Mouse (Mus musculus) CH12.LX (cell line): ENCODE data around the gene Med13. TPM values are rescaled to one million over a fixed set of nuclear protein-coding genes. Genes with fewer than 3 reads are reported as not detected.

Experiments
- DNase-seq: peaks from one replicate; pipeline ENCODE4 v3.0.0-alpha.2; 2013; ENCODE audit errors: extremely low read depth
- H3K27ac ChIP-seq: 2 replicates; pipeline ENCODE4 v1.5.1; 2012; ENCODE audit warnings: low read depth, mild to moderate bottlenecking, control low read depth, moderate library complexity; ENCODE audit not compliant: insufficient read depth
- H3K27me3 ChIP-seq: replicated peaks from 2 replicates; pipeline ENCODE3; 2012; ENCODE audit warnings: inconsistent platforms
- H3K36me3 ChIP-seq, 2 experiments: replicated peaks in 1 of 2; 2 replicates each; pipeline versions ENCODE3 to v1.6.1; 2012; ENCODE audit warnings: inconsistent platforms in 1 of 2, low read length in 1 of 2, mild to moderate bottlenecking in 1 of 2, mixed read lengths in 1 of 2, moderate library complexity in 1 of 2; ENCODE audit not compliant: control insufficient read depth in 1 of 2, insufficient read depth in 1 of 2
- H3K4me1 ChIP-seq, 2 experiments: 2 replicates each; pipeline ENCODE4 v1.6.1; 2012; ENCODE audit warnings: inconsistent platforms in 1 of 2, moderate library complexity in 1 of 2; ENCODE audit not compliant: insufficient read depth in 2 of 2, control insufficient read depth in 1 of 2
- H3K4me2 ChIP-seq: 2 replicates; pipeline ENCODE4 v1.6.1; 2012; ENCODE audit warnings: low read depth, mild to moderate bottlenecking, control low read depth; ENCODE audit not compliant: poor library complexity, insufficient read depth, severe bottlenecking
- H3K4me3 ChIP-seq, 3 experiments: fragments of 150-350 bp in 1 of 3; sonication (generic) in 1 of 3; replicated peaks in 1 of 3; 2 replicates each; pipeline versions ENCODE3 to v1.5.1; 2011 to 2012; ENCODE audit warnings: low read depth in 2 of 3, low read length in 2 of 3, mild to moderate bottlenecking in 2 of 3, moderate library complexity in 2 of 3, control low read depth in 1 of 3, improper control_type of control experiment in 1 of 3, inconsistent platforms in 1 of 3, mixed read lengths in 1 of 3; ENCODE audit not compliant: poor library complexity in 1 of 3
- H3K79me2 ChIP-seq: replicated peaks from 2 replicates; pipeline ENCODE4 v1.6.1; 2012; ENCODE audit warnings: mild to moderate bottlenecking, moderate library complexity; ENCODE audit not compliant: control insufficient read depth, poor library complexity, insufficient read depth, severe bottlenecking; ENCODE audit errors: extremely low read depth
- H3K9ac ChIP-seq: 2 replicates; pipeline ENCODE4 v1.6.1; 2012; ENCODE audit warnings: low read depth, mild to moderate bottlenecking, control low read depth, moderate library complexity; ENCODE audit not compliant: insufficient read depth
- H3K9me3 ChIP-seq: replicated peaks from 2 replicates; pipeline ENCODE3; 2012; ENCODE audit warnings: low read length, inconsistent platforms, mixed read lengths
- BHLHE40 ChIP-seq: IDR thresholded peaks from 2 replicates; pipeline ENCODE4 v1.6.1; 2011; ENCODE audit warnings: mild to moderate bottlenecking, low read depth, low read length, improper control_type of control experiment
- CHD2 ChIP-seq: IDR thresholded peaks from 2 replicates; pipeline ENCODE4 v1.6.1; 2011; ENCODE audit warnings: low read length, improper control_type of control experiment
- CTCF ChIP-seq, 2 experiments: IDR thresholded peaks in 1 of 2; conservative IDR thresholded peaks in 1 of 2; 2 replicates each; pipeline ENCODE4 v1.5.1; 2011 to 2012; ENCODE audit warnings: low read depth in 2 of 2, low read length in 2 of 2, improper control_type of control experiment in 1 of 2, inconsistent platforms in 1 of 2, mild to moderate bottlenecking in 1 of 2, moderate library complexity in 1 of 2
- ELF1 ChIP-seq: IDR thresholded peaks from 2 replicates; pipeline ENCODE4 v1.6.1; 2014; ENCODE audit warnings: low read depth, mild to moderate bottlenecking, inconsistent platforms, low read length, improper control_type of control experiment
- EP300 ChIP-seq: IDR thresholded peaks from 2 replicates; pipeline ENCODE4 v1.6.1; 2011; ENCODE audit warnings: low read length, improper control_type of control experiment
- ETS1 ChIP-seq: conservative IDR thresholded peaks from 2 replicates; pipeline ENCODE4 v1.6.1; 2012; ENCODE audit warnings: low read depth, mild to moderate bottlenecking, inconsistent platforms, low read length, improper control_type of control experiment, moderate library complexity
- HCFC1 ChIP-seq: IDR thresholded peaks from 2 replicates; pipeline ENCODE4 v1.6.1; 2012; ENCODE audit warnings: low read depth, mild to moderate bottlenecking, inconsistent platforms, low read length, improper control_type of control experiment
- IRF4 ChIP-seq: IDR thresholded peaks from 2 replicates; pipeline ENCODE4 v1.6.1; 2014; ENCODE audit warnings: low read depth, mild to moderate bottlenecking, inconsistent platforms, low read length, improper control_type of control experiment
- JUND ChIP-seq: conservative IDR thresholded peaks from 2 replicates; pipeline ENCODE4 v1.6.1; 2011; ENCODE audit warnings: low read depth, low read length, improper control_type of control experiment
- KAT2A ChIP-seq: IDR thresholded peaks from 2 replicates; pipeline ENCODE4 v1.6.1; 2012; ENCODE audit warnings: low read length, improper control_type of control experiment, inconsistent platforms; ENCODE audit not compliant: insufficient replicate concordance
- MAFK ChIP-seq: IDR thresholded peaks from 2 replicates; pipeline ENCODE4 v1.6.1; 2011; ENCODE audit warnings: low read length, improper control_type of control experiment; ENCODE audit not compliant: insufficient replicate concordance
- MAX ChIP-seq: IDR thresholded peaks from 2 replicates; pipeline ENCODE4 v1.6.1; 2011; ENCODE audit warnings: low read length, improper control_type of control experiment
- MAZ ChIP-seq: IDR thresholded peaks from 2 replicates; pipeline ENCODE4 v1.6.1; 2012; ENCODE audit warnings: low read depth, mild to moderate bottlenecking, inconsistent platforms, low read length, improper control_type of control experiment, moderate library complexity
- MXI1 ChIP-seq: IDR thresholded peaks from 2 replicates; pipeline ENCODE4 v1.6.1; 2011; ENCODE audit warnings: mild to moderate bottlenecking, low read depth, low read length, improper control_type of control experiment
- MYC ChIP-seq: IDR thresholded peaks from 2 replicates; pipeline ENCODE4 v1.6.1; 2011; ENCODE audit warnings: low read depth, mild to moderate bottlenecking, improper control_type of control experiment, low read length
- NELFE ChIP-seq: IDR thresholded peaks from 2 replicates; pipeline ENCODE4 v1.6.1; 2011; ENCODE audit warnings: low read depth, low read length, improper control_type of control experiment
- NRF1 ChIP-seq: IDR thresholded peaks from 2 replicates; pipeline ENCODE4 v1.6.1; 2014; ENCODE audit warnings: low read depth, mild to moderate bottlenecking, inconsistent platforms, low read length, improper control_type of control experiment, moderate library complexity
- PAX5 ChIP-seq: IDR thresholded peaks from 2 replicates; pipeline ENCODE4 v1.6.1; 2012; ENCODE audit warnings: low read length, inconsistent platforms, mixed read lengths
- POLR2A ChIP-seq: IDR thresholded peaks from 2 replicates; pipeline ENCODE4 v1.6.1; 2011; ENCODE audit warnings: low read depth, mild to moderate bottlenecking, improper control_type of control experiment, low read length
- POLR2AphosphoS2 ChIP-seq: IDR thresholded peaks from 2 replicates; pipeline ENCODE4 v1.6.1; 2011; ENCODE audit warnings: low read depth, low read length, improper control_type of control experiment
- RAD21 ChIP-seq: IDR thresholded peaks from 2 replicates; pipeline ENCODE4 v1.6.1; 2011; ENCODE audit warnings: low read depth, mild to moderate bottlenecking, low read length, improper control_type of control experiment, moderate library complexity
- SIN3A ChIP-seq: IDR thresholded peaks from 2 replicates; pipeline ENCODE4 v1.6.1; 2012; ENCODE audit warnings: low read length, improper control_type of control experiment, inconsistent platforms
- SMC3 ChIP-seq: IDR thresholded peaks from 2 replicates; pipeline ENCODE4 v1.6.1; 2011; ENCODE audit warnings: low read depth, low read length, improper control_type of control experiment
- TBP ChIP-seq: conservative IDR thresholded peaks from 2 replicates; pipeline ENCODE4 v1.6.1; 2011; ENCODE audit warnings: low read depth, low read length, improper control_type of control experiment
- TCF12 ChIP-seq: IDR thresholded peaks from 2 replicates; pipeline ENCODE4 v1.6.1; 2014; ENCODE audit warnings: low read depth, mild to moderate bottlenecking, inconsistent platforms, low read length, improper control_type of control experiment
- USF1 ChIP-seq: IDR thresholded peaks from 2 replicates; pipeline ENCODE4 v1.6.1; 2014; ENCODE audit warnings: low read depth, mild to moderate bottlenecking, inconsistent platforms, low read length, improper control_type of control experiment
- USF2 ChIP-seq: conservative IDR thresholded peaks from 2 replicates; pipeline ENCODE4 v1.6.1; 2011; ENCODE audit warnings: low read depth, low read length, improper control_type of control experiment
- ZC3H11A ChIP-seq: IDR thresholded peaks from 2 replicates; pipeline ENCODE4 v1.6.1; 2012; ENCODE audit warnings: low read depth, mild to moderate bottlenecking, inconsistent platforms, low read length, improper control_type of control experiment
- ZMIZ1 ChIP-seq: IDR thresholded peaks from 2 replicates; pipeline ENCODE4 v1.6.1; 2012; ENCODE audit warnings: low read depth, mild to moderate bottlenecking, inconsistent platforms, low read length, improper control_type of control experiment
- ZNF384 ChIP-seq: IDR thresholded peaks from 2 replicates; pipeline ENCODE4 v1.6.1; 2012; ENCODE audit warnings: low read depth, low read length, improper control_type of control experiment, inconsistent platforms
- dilution Hi-C: fragments of 300-500 bp; cut with MboI; formaldehyde crosslinking; loops from 2 replicates; pipeline ENCODE4 v1.14.3; 2020; ENCODE audit warnings: low sequenced_read_pairs; ENCODE audit not compliant: extremely low pct_unique_long_range_greater_than_20kb, extremely low pct_ligation_motif_present
- in situ Hi-C: fragments of 300-500 bp; cut with MboI; formaldehyde crosslinking; loops from 3 replicates; pipeline ENCODE4 v1.14.3; 2019; ENCODE audit warnings: low sequenced_read_pairs, low pct_ligation_motif_present, low pct_unique_long_range_greater_than_20kb, mixed read lengths
- polyA plus RNA-seq: library from polyadenylated mRNA; unstranded; fragments of >175 nt; gene quantifications from 2 replicates; pipeline ENCODE4 v1.2.1, GENCODE M21; 2012; ENCODE audit warnings: low read depth; ENCODE audit not compliant: insufficient read length
- total RNA-seq, 2 experiments: library from RNA; depleted of rRNA; stranded (reverse); fragments of 300-350 nt in 1 of 2; fragments of >200 nt in 1 of 2; gene quantifications; 2 replicates each; pipeline ENCODE4 v1.2.3; 2012 to 2014

The Med13 gene
- total and polyA plus RNA-seq, 3 experiments = 37.9 to 47.6 (median 41.5) TPM

DNA sequence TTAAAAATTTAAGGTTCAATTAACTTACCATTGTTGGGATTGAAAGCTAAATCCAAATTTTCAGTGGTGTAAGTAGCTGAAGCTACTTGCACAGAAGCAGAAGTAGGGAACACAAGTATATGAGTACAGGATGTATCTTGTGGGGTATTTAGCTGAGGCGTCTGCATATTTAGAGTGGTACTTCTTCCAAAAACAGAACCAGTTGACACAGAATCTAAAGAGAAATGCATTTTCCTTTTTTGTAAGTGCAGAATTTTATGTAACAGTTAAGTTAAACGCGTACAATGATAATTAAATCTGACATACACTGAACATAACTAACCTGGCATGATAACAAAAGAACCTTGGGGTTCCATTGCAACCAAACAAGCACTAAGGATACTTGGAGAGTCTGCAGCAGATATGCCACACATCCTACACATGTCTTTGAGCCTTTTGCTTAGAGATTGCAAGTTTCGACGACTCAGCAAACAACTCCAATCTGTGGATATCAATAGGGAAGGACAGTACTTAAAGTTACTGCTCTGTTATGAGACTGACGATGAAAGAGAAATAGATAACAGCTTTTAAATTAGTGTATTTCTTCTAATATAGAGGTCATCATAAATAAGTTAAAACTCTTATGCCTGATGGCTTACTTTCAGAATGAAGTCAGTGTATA lies 78.8 kb downstream of the Med13 start:
- no peak for DNase-seq
- in situ Hi-C loops = no loop called here
- Histone ChIP-seq H3K36me3 (peaks cover 58 to 93% of the 10 kb centered on the region in 2 experiments), H3K27ac (no peak overlapping the region), H3K79me2 (peaks cover 8% of the 10 kb centered on the region), H3K9ac (no peak overlapping the region), H3K9me3 (no peaks in the 10 kb centered on the region), H3K4me2 (no peak overlapping the region), H3K27me3 (no peaks in the 10 kb centered on the region), H3K4me1 (no peaks in the 10 kb centered on the region), H3K4me3 (no peak overlapping the region)
- TF ChIP-seq HCFC1 = no peak
- TF ChIP-seq MAFK = peak; percentile 93
- dilution Hi-C loops = no loop called here

DNA sequence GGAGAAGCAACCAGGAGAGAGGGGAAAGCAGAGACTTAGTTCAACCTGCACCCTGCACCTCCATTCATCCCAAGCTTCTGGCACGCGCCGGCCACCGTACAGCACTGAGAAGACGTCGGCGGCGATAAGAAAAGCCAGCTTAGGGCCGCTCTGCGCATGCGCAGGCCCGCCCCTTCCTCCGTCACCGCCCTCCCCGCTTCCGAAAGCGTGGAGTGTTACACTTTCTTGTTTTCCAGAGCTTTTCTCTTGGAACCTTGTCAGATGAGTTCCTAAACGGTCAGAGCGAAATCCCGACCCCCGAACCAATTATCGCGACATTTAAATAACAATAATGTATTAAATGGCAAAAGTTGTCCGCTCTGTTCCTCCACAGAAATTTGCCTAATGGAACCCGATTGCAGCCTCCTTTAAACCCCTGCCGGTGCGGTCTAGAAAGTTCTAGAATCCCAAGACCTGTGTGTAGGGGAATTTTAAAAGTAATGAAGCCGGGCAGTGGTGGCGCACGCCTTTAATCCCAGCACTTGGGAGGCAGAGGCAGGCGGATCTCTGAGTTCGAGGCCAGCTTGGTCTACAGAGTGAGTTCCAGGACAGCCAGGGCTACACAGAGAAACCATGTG lies 99.8 kb downstream of the Med13 start, which contains the start of gene Ints2:
Gene Ints2, minus strand, starts transcription at position 116 of the 617 bp plus-strand sequence.
- Histone ChIP-seq H3K27ac (no peak within 1 kb of the TSS), H3K9ac (peak within 1 kb of the TSS; percentile 96), H3K79me2 (peaks cover 14% of the 10 kb centered on the region), H3K27me3 (no peaks in the 10 kb centered on the region), H3K36me3 (peaks cover 9 to 28% of the 10 kb centered on the region in 2 experiments), H3K4me3 (peak within 1 kb of the TSS; percentile 70 to 85 (median 84)), H3K4me2 (peak within 1 kb of the TSS; percentile 92), H3K9me3 (no peaks in the 10 kb centered on the region), H3K4me1 (peaks cover 4 to 19% of the 10 kb centered on the region in 2 experiments; a peak in 3 of 4 replicates)
- no peak for TF ChIP-seq JUND
- TF ChIP-seq IRF4 = peak; percentile 60; the same call in 1 of the 2 replicates
- no peak for TF ChIP-seq USF2
- no peak for TF ChIP-seq ZC3H11A
- peak; percentile 34; the same call in 1 of the 2 replicates for TF ChIP-seq CHD2
- no peak for TF ChIP-seq PAX5
- TF ChIP-seq SIN3A = peak; percentile 91
- TF ChIP-seq POLR2AphosphoS2 = peak; percentile 93
- peak; percentile 42; the same call in 1 of the 2 replicates for TF ChIP-seq MAZ
- no peak for TF ChIP-seq SMC3
- peak; percentile 78 for TF ChIP-seq ELF1
- no peak for TF ChIP-seq RAD21
- peak; percentile 97 for TF ChIP-seq POLR2A
- peak; percentile 44 for TF ChIP-seq ZNF384
- peak; percentile 84 for TF ChIP-seq MYC
- peak; percentile 82; the same call in 1 of the 2 replicates for TF ChIP-seq ZMIZ1
- peak; percentile 80 for TF ChIP-seq TCF12
- TF ChIP-seq NRF1 = peak; percentile 99
- TF ChIP-seq CTCF (conservative IDR thresholded peaks at IDR 0.05 in 1 of 2, IDR thresholded peaks at IDR 0.05 in 1 of 2; ENCODE audit: low read depth in 2 of 2, low read length in 2 of 2) = no peak
- TF ChIP-seq EP300 = no peak
- TF ChIP-seq ETS1 = no peak; the same call in 1 of the 2 replicates
- TF ChIP-seq MAX = peak; percentile 87
- peak; percentile 78 for TF ChIP-seq MXI1
- no peak for TF ChIP-seq MAFK
- no peak for TF ChIP-seq USF1
- peak; percentile 87 for TF ChIP-seq HCFC1
- peak; percentile 85; the same call in 1 of the 2 replicates for TF ChIP-seq KAT2A
- peak; percentile 92 for TF ChIP-seq TBP
- peak; percentile 97 for TF ChIP-seq NELFE
- peak; percentile 77 for TF ChIP-seq BHLHE40
- DNase-seq = peak; percentile 92
- dilution Hi-C loops (no loop called here), in situ Hi-C loops (no loop called here)
